Mouse (Mus musculus): ENCODE results near the gene Pou2f3.
A peak's percentile ranks its signal among the peaks of the same experiment; 100 is the strongest.

The Pou2f3 gene

DNA sequence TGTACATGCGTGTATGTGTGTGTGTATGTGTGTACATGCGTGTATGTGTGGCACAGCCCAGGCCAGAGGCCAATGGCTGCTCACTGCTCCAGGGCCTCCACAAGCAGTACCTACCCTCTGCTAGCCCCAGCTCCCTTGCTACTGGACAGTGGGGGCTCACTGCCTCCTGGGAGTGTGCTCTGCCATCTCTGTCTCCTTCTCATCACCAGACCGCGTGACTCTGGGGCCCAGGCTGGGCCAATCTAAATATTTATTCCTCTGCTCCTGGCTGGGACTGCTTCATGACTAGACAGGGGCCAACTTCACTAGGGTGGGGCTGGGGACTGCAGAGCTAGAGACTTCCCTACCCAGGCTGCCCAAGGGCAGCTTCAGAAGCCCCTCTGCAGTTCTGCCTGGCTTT, 21.6 kb upstream of the Pou2f3 start:
- no peak for DNase-seq (ENCODE audit: low read depth, low spot score)

DNA sequence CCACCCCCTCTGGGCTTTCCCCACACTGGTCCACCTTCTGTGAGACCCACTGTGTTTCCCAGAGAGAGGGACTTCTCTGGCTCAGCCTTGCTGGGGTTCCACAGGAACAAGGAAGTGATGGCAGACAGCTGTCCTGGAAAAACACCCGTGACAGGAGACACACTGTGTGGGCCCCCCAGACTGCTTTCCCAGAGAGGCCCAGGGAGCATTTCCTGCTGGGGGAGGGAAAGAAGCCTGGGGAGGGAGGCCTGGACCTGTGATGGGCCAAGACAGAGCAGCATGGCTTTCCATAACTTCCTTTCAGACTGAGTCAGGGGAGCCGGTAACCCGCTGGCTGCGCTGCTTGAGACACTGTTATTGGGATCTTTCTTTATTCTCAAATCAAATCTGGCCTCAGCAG, 20.7 kb upstream of the Pou2f3 start:
- no peak for DNase-seq (ENCODE audit: low read depth, low spot score)

- DNase-seq (ENCODE audit: low read depth, low spot score): no peak
Observed at GRCm38 (mm10) chr9:43229962-43230361, 19.8 kb upstream of the Pou2f3 start.

- no peak for DNase-seq (ENCODE audit: low read depth, low spot score)
Observed at GRCm38 (mm10) chr9:43229398-43229895, 19.3 kb upstream of the Pou2f3 start.

DNA sequence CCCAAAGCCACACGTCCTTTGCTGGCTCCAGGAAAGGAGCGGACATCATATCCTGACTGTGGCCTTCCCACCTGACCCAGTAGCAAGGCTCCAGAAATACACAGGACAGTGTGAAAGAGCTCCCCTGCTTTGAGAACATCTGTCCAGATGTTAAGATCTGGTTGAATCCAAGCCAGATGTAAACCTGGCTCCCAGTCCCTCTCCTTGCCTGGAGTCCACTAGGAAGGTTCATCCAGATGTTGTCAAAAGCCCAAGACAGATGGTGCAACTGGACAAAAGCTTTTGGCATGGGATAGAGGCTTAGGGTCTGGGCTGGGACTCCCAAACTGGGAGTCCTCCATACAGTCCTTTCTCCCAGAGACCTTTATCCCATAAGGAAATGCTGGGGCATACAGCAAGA, 18.6 kb upstream of the Pou2f3 start:
- no peak for DNase-seq (ENCODE audit: low read depth, low spot score)

DNA sequence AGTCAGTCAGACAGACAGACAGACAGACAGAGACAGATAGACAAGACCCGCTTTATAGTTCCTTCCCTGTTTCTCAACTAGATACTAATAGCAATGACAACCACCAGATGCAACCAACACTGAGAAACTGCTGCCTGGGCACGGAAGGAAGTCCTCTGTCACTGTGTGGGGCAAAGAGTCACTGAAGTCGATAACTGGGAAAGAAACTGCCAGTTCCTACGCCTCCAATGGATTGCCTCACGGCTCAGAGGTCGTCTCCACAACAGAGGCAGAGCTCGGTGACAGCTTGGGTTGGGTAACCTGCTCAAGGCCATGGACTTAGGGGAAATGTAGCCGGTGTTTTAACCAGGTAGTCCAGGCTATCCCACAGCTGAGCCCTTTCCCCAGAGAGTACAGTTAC, 17.5 kb upstream of the Pou2f3 start:
- DNase-seq (ENCODE audit: low read depth, low spot score): no peak

DNA sequence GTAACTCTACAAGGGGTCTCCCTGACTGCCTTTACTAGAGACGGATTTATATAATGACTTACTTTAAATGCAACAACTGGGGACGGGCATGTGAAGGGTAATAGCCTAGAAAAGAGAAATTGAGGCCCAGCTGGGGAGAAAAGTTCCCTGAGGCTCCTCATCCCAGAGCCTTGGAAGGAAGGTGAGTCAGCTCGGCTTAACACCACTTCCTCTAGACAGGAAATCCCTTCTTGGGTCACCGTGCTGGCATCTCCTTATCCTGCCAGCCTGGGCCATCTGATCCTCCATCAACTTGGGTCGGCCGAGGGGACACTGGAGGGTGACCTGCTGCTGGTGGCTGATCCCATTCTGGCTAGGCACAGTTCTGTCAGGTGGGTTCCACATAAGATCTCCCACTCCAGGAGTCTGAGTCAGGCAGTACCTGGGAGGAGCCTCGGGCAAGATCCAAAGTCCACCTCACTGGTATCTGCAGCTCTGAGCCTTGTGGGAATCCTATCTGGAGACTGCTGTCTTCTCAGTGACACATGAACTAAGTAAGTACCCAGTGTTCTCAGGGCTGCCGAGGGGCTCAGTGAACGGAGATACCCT, 16.5 kb upstream of the Pou2f3 start:
- no peak for DNase-seq (ENCODE audit: low read depth, low spot score)

DNA sequence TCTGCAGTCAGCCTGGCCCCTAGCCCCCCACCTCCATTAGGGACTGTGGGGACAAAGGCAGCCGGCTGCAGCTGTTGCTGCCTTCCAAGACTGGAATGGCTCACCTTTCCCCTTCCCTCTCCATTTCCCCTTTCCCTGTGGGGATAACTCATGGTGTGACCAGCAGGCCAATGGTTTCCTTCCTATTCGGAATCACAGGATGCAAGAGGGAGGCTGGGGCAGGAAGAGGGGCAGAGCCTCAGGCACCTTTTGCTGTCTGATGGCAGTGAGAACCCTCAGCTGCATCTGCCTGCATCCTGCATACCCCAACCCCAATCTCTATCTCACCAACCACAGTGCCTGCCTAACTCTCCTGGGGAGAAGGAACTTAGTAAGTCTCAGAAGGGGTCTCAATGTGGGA, 15.3 kb upstream of the Pou2f3 start:
- no peak for DNase-seq (ENCODE audit: low read depth, low spot score)

- DNase-seq (ENCODE audit: low read depth, low spot score): no peak
Observed at GRCm38 (mm10) chr9:43224771-43225355, 14.7 kb upstream of the Pou2f3 start.

- no peak for DNase-seq (ENCODE audit: low read depth, low spot score)
Observed at GRCm38 (mm10) chr9:43222429-43222715, 12.2 kb upstream of the Pou2f3 start.

DNA sequence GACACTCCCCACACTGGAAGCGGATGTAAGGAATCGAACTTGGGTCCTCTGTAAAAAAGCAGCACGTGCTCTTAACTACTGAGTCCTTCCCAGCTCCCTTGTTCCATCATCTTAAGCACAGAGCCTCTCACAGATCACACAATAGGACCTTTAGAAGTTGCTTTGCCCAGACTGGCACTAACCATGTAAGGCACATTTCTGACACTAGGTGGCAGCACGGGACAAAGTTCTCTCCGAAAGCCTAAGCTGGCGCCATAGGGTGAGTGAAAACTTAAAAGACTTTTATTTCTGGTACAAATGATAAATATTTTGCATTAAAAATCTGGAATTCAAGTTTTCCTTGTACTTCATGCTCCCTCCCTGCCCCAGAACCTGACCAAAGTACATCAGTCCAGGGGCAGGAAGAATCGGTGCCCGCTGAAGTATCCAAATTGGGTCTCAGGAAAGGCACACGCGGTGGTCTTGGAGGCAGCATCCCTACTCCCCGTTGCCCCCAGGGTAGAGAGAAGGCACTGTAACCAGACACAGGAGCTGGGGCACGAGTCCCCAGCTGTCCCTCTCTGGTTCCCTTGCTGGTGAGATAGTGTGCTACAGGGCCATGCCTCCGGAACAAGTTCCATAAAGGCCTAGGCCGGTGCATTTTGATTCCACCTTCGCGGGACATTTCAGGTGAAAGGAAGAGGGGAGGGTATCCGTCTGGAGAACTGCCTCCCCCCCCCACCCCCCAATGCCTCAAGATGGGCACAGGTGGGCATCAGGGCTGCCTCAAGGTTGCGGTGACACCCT, 11.7 kb upstream of the Pou2f3 start:
- DNase-seq (ENCODE audit: low read depth, low spot score): peak; percentile 49

DNA sequence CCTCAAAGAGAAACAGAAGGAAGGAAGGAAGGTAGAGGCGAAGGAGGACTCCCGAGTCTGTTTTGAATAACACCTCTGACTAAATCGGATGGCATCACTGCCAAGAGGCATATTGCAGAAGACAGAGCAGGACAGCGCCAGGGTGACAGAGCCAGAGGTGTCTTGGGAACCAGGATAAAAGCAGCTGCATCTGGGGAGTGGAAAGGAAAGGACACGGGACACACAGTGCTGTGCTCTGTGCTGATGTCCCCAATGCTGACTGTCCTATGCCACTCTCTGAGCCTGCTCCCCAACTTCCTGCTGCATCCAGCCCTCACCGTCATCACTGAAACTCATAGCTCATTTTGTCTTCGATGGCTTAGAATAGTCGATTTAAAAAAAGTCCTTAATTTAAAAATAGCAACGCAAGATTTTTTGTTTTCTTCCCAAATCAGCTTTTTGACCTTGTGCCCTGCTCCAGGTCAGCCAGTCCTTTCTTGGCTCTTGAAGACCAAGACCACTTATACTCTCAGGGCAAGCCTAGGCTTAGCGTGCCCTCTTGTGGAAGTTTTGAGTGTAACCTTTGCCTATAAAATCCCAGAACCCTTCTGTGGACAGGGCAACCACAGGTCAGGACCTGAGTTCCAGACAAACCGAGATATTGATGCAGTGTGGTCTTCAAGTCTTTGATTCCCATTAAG, 742 bp upstream of the Pou2f3 start:
- DNase-seq (ENCODE audit: low read depth, low spot score): peak; percentile 7

- DNase-seq (ENCODE audit: low read depth, low spot score): no peak
Observed at GRCm38 (mm10) chr9:43206022-43206390, 4.2 kb downstream of the Pou2f3 start.

- no peak for DNase-seq (ENCODE audit: low read depth, low spot score)
Observed at GRCm38 (mm10) chr9:43205343-43206021, 4.7 kb downstream of the Pou2f3 start.

DNA sequence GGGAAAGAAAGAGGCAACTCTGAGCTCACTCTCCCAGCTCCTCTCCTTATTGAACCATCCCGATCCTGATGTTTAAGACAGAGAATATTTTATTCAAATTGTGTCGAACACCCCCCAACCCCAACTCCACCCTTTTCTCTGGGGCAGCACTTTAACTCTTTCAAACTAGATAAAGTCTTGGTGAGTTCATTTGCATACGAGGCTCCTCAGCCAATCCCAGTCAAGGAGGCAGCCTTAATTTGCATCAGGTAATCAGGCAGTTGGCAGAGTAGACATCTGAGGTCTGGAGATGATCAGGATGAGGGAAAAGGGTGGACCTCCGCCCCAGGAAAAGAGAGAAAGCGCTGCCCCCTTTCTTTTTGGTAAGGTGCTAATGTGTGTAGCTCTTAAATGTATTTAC, 10.0 kb downstream of the Pou2f3 start:
- DNase-seq (ENCODE audit: low read depth, low spot score): no peak

GRCm38 (mm10) chr9:43194001-43194400, 16.2 kb downstream of the Pou2f3 start:
- DNase-seq (ENCODE audit: low read depth, low spot score): no peak

DNA sequence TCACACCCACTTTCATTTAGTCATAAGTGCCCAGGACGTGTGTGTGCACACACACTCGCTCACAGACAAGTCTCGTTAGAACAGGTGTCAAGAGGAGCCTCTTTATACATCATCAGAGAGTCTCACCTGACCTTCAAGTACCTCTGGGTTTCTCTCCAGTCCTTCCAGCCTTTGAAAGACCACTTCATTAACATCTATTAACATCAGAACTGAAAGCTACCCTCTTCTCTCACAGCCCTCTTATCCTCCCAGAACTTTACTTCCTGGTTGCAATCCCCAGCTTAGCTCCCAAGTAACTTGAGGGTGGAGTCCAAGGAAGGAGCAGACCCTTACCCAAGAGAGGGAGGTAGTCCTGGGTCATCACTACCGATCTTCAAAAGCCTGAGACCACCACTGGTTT, 18.6 kb downstream of the Pou2f3 start:
- DNase-seq (ENCODE audit: low read depth, low spot score): no peak

- DNase-seq (ENCODE audit: low read depth, low spot score): no peak
Observed at GRCm38 (mm10) chr9:43189021-43189356, 21.2 kb downstream of the Pou2f3 start.

- DNase-seq (ENCODE audit: low read depth, low spot score): no peak
Observed at GRCm38 (mm10) chr9:43188309-43189020, 21.7 kb downstream of the Pou2f3 start.

GRCm38 (mm10) chr9:43179614-43180013, 30.6 kb downstream of the Pou2f3 start:
- DNase-seq (ENCODE audit: low read depth, low spot score): no peak

DNA sequence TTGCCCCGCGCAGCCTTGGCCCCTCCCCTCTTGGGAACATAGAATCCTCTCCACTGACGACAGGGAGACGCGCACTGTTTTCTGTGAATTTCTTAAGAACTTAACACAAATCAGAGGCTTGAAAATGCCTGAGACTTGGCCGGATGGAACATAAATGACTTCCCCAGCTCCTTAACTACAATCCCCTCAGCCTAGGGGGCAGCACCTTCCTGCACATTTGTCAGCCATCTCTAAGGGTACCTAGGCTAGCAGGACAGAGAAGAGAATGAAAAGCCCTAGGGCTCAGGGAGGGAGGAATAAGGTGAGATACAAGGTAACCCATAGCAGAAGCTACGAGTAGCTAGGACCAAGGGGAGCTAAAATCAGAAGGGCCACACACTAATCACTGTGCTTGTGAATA, 32.0 kb downstream of the Pou2f3 start:
- DNase-seq (ENCODE audit: low read depth, low spot score): no peak

DNA sequence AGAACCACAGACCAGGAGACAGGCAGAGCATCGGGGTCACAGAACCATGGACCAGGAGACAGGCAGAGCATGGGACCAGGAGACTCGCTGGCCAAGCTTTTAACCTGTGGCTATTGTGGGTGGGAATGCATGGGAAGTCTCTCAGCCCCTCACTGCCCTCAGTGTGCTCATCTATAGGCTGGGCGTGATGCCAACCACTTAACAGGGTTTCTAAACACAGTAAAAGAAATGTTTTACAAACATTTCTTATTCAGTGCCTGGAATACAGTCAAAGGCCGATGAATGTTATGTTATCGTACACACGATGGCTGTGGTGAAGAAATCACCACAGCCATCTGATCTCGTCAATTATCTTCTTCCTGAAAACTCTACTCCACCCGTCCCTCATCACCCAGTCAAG, 43.1 kb downstream of the Pou2f3 start:
- no peak for DNase-seq (ENCODE audit: low read depth, low spot score)
